Mouse (Mus musculus) left cerebral cortex, postnatal 36 days (tissue): ENCODE measurements around the gene Cog7. TPM values are rescaled to one million over a fixed set of nuclear protein-coding genes. Genes with fewer than 3 reads are reported as not detected.

Experiments
- DNase-seq, 2 experiments: peaks; one replicate each; pipeline ENCODE4 v3.0.0; 2021 to 2022; ENCODE audit warnings: low spot score in 2 of 2, mixed read lengths in 1 of 2
- intact Hi-C: fragments of 180-260 bp; cut with DNase I; formaldehyde crosslinking; loops from one replicate; pipeline ENCODE4 v1.15.1; 2025
- total RNA-seq, 2 experiments: library from RNA; stranded (reverse); gene quantifications; 2 replicates each; pipeline ENCODE4 v1.2.3; 2021

Cog7 gene
- total RNA-seq, 2 experiments from 2014 or later = 42.5 to 44.3 TPM

- intact Hi-C loops = no loop called here
- DNase-seq = no peak
Observed at GRCm38 (mm10) chr7:121902757-121903411, 78.6 kb downstream of the Cog7 start.

GRCm38 (mm10) chr7:121899940-121900339 lies 81.6 kb downstream of the Cog7 start:
- intact Hi-C loops = no loop called here
- DNase-seq = no peak

- intact Hi-C loops = no loop called here
- no peak for DNase-seq
Observed at GRCm38 (mm10) chr7:121899311-121899710, 82.2 kb downstream of the Cog7 start.

- intact Hi-C loops = no loop called here
- no peak for DNase-seq
Observed at GRCm38 (mm10) chr7:121896689-121897088, 84.8 kb downstream of the Cog7 start.

- peak; percentile 57 to 67 for DNase-seq
- intact Hi-C loops = no loop called here
Observed at GRCm38 (mm10) chr7:121890636-121891360, 90.7 kb downstream of the Cog7 start.

GRCm38 (mm10) chr7:121880246-121880645 lies 101.3 kb downstream of the Cog7 start:
- intact Hi-C loops = no loop called here
- DNase-seq = no peak

- intact Hi-C loops = no loop called here
- no peak for DNase-seq
Observed at GRCm38 (mm10) chr7:121874784-121875183, 106.7 kb downstream of the Cog7 start.

- DNase-seq = no peak
- intact Hi-C loops = no loop called here
Observed at GRCm38 (mm10) chr7:121873998-121874397, 107.5 kb downstream of the Cog7 start.

- intact Hi-C loops = no loop called here
- DNase-seq = no peak
Observed at GRCm38 (mm10) chr7:121871631-121872030, 109.9 kb downstream of the Cog7 start.

- intact Hi-C loops = no loop called here
- no peak for DNase-seq
Observed at GRCm38 (mm10) chr7:121864858-121865585, 116.5 kb downstream of the Cog7 start, which contains the start of gene Scnn1b. Gene Scnn1b (plus strand): TSS chr7:121865038.

- no peak for DNase-seq
- intact Hi-C loops = no loop called here
Observed at GRCm38 (mm10) chr7:121858939-121859338, 122.6 kb downstream of the Cog7 start.

GRCm38 (mm10) chr7:121857177-121857884 lies 124.2 kb downstream of the Cog7 start:
- DNase-seq = no peak
- intact Hi-C loops = no loop called here

- intact Hi-C loops = no loop called here
- DNase-seq = no peak
Observed at GRCm38 (mm10) chr7:121848537-121849168, 132.9 kb downstream of the Cog7 start.

- no peak for DNase-seq
- intact Hi-C loops = no loop called here
Observed at GRCm38 (mm10) chr7:121845964-121846363, 135.5 kb downstream of the Cog7 start.

- no peak for DNase-seq
Observed at GRCm38 (mm10) chr7:121842234-121842633, 139.3 kb downstream of the Cog7 start.

GRCm38 (mm10) chr7:121840810-121841209 lies 140.7 kb downstream of the Cog7 start:
- DNase-seq = peak; percentile 28 to 30
- intact Hi-C loops = no loop called here

More at GRCm38 (mm10) chr7:121842234-121842633, 139.3 kb downstream of the Cog7 start:
- intact Hi-C loops = no loop called here

GRCm38 (mm10) chr7:121836827-121837226 lies 144.7 kb downstream of the Cog7 start:
- DNase-seq = peak; percentile 7 to 16
- intact Hi-C loops = no loop called here

GRCm38 (mm10) chr7:121835392-121835791 lies 146.1 kb downstream of the Cog7 start:
- DNase-seq = no peak
- intact Hi-C loops = no loop called here
